Mouse (Mus musculus) kidney, embryonic 16.5 days (tissue): ENCODE data around the gene Ncoa6. TPM values are rescaled to one million over a fixed set of nuclear protein-coding genes. Genes with fewer than 3 reads are reported as not detected.
A peak's percentile ranks its signal among the peaks of the same experiment; 100 is the strongest.

Experiments used
- ATAC-seq: fragments of 200-750 bp; cut with Nextera tagmentation; 2 replicates; pipeline ENCODE4 v1.8.0; 2017; ENCODE audit warnings: moderate TSS enrichment; ENCODE audit not compliant: low FRiP score, low TSS enrichment
- H3K27ac ChIP-seq: fragments of 300-500 bp; sonication (generic); 2 replicates; pipeline ENCODE4 v1.5.1; 2014; ENCODE audit warnings: low read length
- H3K27me3 ChIP-seq: fragments of 300-500 bp; sonication (generic); 2 replicates; pipeline ENCODE4 v1.6.1; 2014; ENCODE audit warnings: low read length, control low read depth, mixed read lengths; ENCODE audit not compliant: insufficient read depth
- H3K36me3 ChIP-seq: fragments of 300-500 bp; sonication (generic); 2 replicates; pipeline ENCODE4 v1.6.1; 2014; ENCODE audit warnings: low read length, control low read depth, mixed read lengths; ENCODE audit not compliant: insufficient read depth
- H3K4me1 ChIP-seq: fragments of 300-500 bp; sonication (generic); 2 replicates; pipeline ENCODE4 v1.6.1; 2014; ENCODE audit warnings: low read length, control low read depth, mixed read lengths; ENCODE audit not compliant: insufficient read depth
- H3K4me2 ChIP-seq: fragments of 300-500 bp; sonication (generic); replicated peaks from 2 replicates; pipeline ENCODE4 v1.6.1; 2014; ENCODE audit warnings: low read depth, low read length
- H3K4me3 ChIP-seq: fragments of 300-500 bp; sonication (generic); 2 replicates; pipeline ENCODE4 v1.5.1; 2014; ENCODE audit warnings: mild to moderate bottlenecking, low read length
- H3K9ac ChIP-seq: fragments of 300-500 bp; sonication (generic); replicated peaks from 2 replicates; pipeline ENCODE4 v1.6.1; 2014; ENCODE audit warnings: low read length
- H3K9me3 ChIP-seq: fragments of 300-500 bp; sonication (generic); 2 replicates; pipeline ENCODE4 v1.6.1; 2016; ENCODE audit warnings: low read length, control low read depth
- WGBS: fragments of 180-500 bp; shearing (Covaris S2); extraction: QIAGEN DNeasy Blood & Tissue Kit; methylation state at CpG from one replicate; pipeline ENCODE4 v1.1.7; 2014; 5-methylcytosine and 5-hydroxymethylcytosine counted together
- polyA plus RNA-seq: library from polyadenylated mRNA; unstranded; fragments of >200 nt; fragmentation: Nextera tagmentation; extraction: Ambion mirVana; gene quantifications from 2 replicates; pipeline ENCODE4 v1.2.1, GENCODE M21; 2015

The Ncoa6 gene
- polyA plus RNA-seq, 1 experiment from 2014 or later: 14.2 TPM

DNA sequence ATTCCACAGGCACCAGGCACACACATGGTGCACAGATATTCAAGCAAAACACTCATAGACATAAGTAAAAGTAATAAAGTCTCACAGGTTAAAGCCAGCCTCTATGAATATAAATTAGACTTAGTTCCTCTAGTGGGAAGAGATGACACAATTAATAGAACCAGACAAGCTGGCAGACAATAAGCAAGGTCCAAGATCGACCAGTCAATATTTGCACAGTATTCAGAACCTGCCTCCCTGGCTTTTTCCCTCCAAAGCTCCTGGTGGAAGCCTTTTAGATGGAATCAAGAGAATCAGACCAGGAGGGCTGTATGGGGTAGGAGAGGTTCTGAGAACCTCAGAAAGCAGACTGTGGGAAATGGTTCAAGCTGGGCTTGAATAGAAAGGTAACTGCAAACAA is 99.8 kb downstream of the Ncoa6 start:
- H3K27ac ChIP-seq: no peak overlapping the region
- no peaks in the 10 kb centered on the region for H3K9me3 ChIP-seq
- no peaks in the 10 kb centered on the region for H3K36me3 ChIP-seq
- H3K4me1 ChIP-seq: no peaks in the 10 kb centered on the region
- H3K4me2 ChIP-seq: no peak overlapping the region
- H3K4me3 ChIP-seq: no peak overlapping the region
- no peak overlapping the region for H3K9ac ChIP-seq
- ATAC-seq: no peak
- no peaks in the 10 kb centered on the region for H3K27me3 ChIP-seq
- WGBS: 71% methylated on average over 1 of the region's 1 CpGs

DNA sequence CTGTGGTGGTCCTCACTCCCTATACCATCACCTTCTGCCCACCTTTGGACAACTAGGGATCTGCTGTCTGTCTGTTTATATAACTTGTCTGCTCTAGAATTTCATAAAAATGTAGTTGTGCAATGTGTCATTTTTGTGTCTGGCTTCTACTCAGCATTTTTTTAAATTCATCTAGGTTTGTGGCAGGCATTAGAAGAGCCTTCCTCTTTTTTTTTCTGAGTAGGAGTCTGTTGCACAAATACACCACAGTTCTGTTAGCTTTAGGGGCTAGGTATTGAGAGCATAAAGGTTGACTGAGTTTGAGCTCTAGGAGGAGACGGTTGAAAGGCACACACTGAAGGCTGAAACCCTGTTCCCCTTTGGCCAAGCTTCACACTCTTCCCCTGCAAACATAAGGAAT is 100.4 kb downstream of the Ncoa6 start:
- no peak overlapping the region for H3K4me2 ChIP-seq
- no peaks in the 10 kb centered on the region for H3K36me3 ChIP-seq
- WGBS: 76% methylated on average over 1 of the region's 1 CpGs
- H3K4me3 ChIP-seq: no peak overlapping the region
- H3K27ac ChIP-seq: no peak overlapping the region
- H3K4me1 ChIP-seq: no peaks in the 10 kb centered on the region
- H3K27me3 ChIP-seq: no peaks in the 10 kb centered on the region
- no peak for ATAC-seq
- H3K9ac ChIP-seq: no peak overlapping the region
- no peaks in the 10 kb centered on the region for H3K9me3 ChIP-seq

DNA sequence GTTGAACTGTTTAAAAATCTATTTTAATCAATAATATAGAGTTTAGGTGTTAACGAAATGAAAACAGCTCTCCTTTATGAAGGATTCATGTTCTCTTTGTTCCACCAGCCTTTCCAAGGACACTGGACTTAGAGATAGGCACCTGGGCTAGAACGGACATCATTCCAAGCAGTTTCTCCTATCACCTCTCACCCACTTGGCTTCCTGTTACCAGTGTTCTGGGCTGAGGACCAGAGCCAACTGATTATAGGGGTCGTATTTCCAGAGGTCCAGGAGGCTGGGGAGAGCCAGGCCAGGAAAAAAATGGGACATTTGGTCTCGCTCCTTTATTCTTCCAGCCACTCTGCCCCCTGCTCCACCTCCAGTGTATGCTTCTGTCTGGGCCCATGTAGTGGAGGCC is 101.2 kb downstream of the Ncoa6 start:
- Histone ChIP-seq H3K9ac (no peak overlapping the region), H3K9me3 (no peaks in the 10 kb centered on the region), H3K4me1 (no peaks in the 10 kb centered on the region), H3K4me3 (no peak overlapping the region), H3K36me3 (no peaks in the 10 kb centered on the region), H3K27me3 (no peaks in the 10 kb centered on the region), H3K27ac (no peak overlapping the region), H3K4me2 (no peak overlapping the region)
- WGBS: 43% methylated on average over 4 of the region's 4 CpGs
- no peak for ATAC-seq

DNA sequence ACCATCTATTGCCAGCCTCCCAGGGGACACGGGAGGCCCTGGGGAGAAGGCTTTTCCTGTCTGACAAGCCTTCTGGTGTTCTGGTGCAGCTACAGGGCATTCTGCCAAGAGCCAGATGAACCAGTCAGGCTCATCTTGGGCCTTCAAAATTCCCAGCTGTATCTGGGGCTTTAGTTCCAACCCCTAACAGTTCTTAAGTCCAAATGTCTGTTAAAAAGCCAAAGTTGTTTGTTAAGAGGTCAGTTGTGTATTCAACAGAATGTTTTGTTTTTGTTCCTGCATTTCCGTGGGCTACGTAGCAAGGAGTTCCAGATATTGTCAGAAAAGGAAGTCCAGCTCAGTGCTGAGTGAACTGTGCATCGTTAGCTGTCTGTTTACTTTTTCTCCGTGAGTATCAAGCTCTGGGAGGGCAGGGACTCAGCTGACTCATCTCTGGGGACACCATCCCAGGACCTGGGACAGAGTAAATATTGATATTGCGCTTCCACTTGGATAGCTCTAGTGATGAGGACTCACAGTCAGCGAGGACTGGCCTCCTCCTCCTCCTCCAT is 104.3 kb downstream of the Ncoa6 start:
- Histone ChIP-seq H3K9ac (no peak overlapping the region), H3K36me3 (no peaks in the 10 kb centered on the region), H3K4me3 (no peak overlapping the region), H3K9me3 (no peaks in the 10 kb centered on the region), H3K27me3 (no peaks in the 10 kb centered on the region), H3K27ac (no peak overlapping the region; the same call in 1 of the 2 replicates), H3K4me2 (no peak overlapping the region), H3K4me1 (no peaks in the 10 kb centered on the region)
- ATAC-seq: 0 out of 2 replicates have a peak, but pooled peaks have one; percentile 46
- 37% methylated on average over 7 of the region's 7 CpGs for WGBS

DNA sequence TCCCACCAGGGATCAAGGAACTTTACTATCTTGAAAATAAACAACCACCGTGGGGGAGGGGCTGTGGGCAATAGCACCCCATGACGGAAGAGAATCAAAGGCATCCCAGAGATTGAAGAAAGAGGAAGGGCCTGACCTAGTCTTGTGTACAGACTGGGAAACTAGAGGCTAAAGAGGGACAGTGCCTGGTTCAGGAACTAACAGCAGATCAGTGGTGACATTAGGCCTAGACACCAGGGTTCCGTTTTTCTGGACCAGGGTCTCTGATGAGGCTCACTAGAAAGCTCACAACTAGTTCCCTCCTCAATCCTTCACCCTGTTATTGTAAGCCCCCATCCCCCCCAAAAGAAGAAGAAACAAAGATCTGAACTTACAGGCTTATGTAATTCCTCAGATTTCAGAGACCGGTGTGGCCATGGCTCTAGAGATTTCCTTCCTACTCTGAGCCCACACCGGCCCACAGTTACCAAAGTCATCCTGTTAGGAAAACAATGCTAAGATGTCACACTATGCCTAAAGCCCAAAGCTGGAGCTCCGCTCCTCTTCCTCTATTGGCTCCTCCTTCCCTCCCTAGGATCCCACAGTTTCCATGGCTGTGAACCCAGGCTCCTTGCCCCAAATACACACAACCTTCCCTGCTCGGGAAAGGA is 105.9 kb downstream of the Ncoa6 start:
- Histone ChIP-seq H3K27ac (no peak overlapping the region), H3K27me3 (no peaks in the 10 kb centered on the region), H3K9ac (no peak overlapping the region), H3K4me1 (no peaks in the 10 kb centered on the region), H3K9me3 (no peaks in the 10 kb centered on the region), H3K4me3 (no peak overlapping the region), H3K36me3 (no peaks in the 10 kb centered on the region), H3K4me2 (no peak overlapping the region)
- 79% methylated on average over 7 of the region's 7 CpGs for WGBS
- ATAC-seq: no peak

DNA sequence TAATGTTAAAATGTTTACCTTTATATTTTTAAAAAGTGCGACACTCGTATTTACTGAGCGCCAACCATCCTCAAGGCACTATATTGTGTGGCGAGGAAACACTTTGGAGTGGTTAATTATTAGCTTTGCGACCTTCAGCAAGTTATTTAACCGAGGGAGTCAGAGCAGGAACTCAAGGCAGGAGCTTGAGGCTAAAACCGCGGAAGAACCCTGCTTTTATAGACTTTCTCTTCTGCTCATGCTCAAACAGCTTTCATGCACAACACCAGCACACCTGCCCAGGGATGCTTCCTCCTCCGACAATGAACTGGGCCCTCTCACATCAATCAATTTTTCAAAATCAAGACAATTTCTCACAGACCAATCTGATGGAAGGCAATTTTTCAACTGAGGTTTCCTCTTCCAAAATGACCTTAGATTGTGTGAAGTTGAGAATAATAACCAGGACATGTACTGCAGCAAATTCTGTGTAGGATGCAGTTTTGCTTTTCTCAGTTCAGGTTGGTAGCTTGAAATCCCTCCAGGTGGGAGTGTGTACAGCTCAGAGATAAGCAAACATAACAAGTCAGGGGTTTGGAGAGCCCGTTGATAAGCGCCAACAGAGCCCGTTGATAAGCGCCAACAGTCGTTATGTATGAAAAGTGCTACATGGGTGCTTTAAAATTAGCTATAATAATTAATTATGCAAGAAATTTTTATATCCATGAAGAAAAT is 115.9 kb downstream of the Ncoa6 start:
- peaks cover 10% of the 10 kb centered on the region for H3K4me1 ChIP-seq
- ATAC-seq: peak; percentile 88
- H3K27ac ChIP-seq: peak overlapping the region; percentile 60
- peak overlapping the region; percentile 51 for H3K9ac ChIP-seq
- H3K36me3 ChIP-seq: no peaks in the 10 kb centered on the region
- H3K4me2 ChIP-seq: peak overlapping the region; percentile 60
- H3K27me3 ChIP-seq: no peaks in the 10 kb centered on the region
- H3K4me3 ChIP-seq: peak overlapping the region; percentile 97
- no peaks in the 10 kb centered on the region for H3K9me3 ChIP-seq
- 29% methylated on average over 14 of the region's 14 CpGs for WGBS

DNA sequence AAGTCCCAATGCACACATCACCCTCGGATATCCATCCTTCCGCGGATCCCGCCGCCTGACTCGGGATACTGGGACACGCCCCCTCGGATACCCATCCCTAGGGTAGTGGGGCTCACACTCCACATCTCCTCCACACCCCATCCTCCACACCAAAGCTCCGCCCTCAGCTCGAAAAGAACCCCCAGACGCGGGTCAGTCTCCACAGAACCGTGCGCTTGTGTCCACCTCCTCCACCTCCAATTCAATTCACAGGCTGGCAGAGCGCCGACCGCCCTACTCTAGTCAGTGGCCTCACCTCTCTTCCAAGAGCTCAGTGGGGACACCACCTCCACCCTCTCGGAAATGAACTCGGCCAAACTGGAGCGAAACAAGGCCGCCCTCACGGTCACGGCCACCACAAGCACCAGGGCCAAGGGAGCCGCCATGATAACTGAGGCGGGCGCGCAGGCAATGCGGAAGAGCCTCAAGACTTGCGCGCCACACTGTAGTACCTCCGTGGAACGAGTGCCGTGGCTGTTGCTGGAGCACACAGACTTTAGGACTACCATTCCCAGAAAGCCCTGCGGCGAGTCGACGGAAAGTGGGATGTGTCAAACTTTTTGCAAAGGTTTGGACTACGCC is 116.6 kb downstream of the Ncoa6 start, which contains the start of gene Pigu:
Gene Pigu (minus strand): TSS at position 460 of the 621 bp plus-strand sequence.
- Histone ChIP-seq H3K27me3 (no peaks in the 10 kb centered on the region), H3K27ac (peak within 1 kb of the TSS; percentile 76), H3K4me1 (peaks cover 10% of the 10 kb centered on the region), H3K9ac (peak within 1 kb of the TSS; percentile 92), H3K9me3 (no peaks in the 10 kb centered on the region), H3K4me3 (peak within 1 kb of the TSS; percentile 97), H3K4me2 (peak within 1 kb of the TSS; percentile 85), H3K36me3 (no peaks in the 10 kb centered on the region)
- peak; percentile 100 for ATAC-seq
- under 1% methylated on average over 38 of the region's 38 CpGs for WGBS

DNA sequence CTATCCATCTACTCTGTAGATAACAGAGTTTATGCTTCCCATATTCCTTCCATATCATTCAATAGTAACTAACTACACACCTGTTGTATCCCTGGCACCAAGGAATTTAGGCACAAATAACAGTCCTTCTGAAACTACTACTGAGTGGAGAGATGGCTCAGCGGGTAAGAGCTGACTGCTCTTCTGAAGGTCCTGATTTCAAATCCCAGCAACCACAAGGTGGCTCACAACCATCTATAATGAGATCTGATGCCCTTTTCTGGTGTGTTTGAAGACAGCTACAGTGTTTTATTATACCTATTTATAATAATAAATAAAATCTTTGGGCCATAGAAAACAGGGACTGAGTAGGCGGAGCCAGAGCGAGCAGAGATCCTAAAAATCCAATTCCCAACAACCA is 119.3 kb downstream of the Ncoa6 start:
- Histone ChIP-seq H3K4me1 (peaks cover 10% of the 10 kb centered on the region), H3K27ac (no peak overlapping the region), H3K4me3 (no peak overlapping the region), H3K9me3 (no peaks in the 10 kb centered on the region), H3K36me3 (no peaks in the 10 kb centered on the region), H3K9ac (no peak overlapping the region), H3K27me3 (no peaks in the 10 kb centered on the region), H3K4me2 (no peak overlapping the region)
- no peak for ATAC-seq
- WGBS: 89% methylated on average over 3 of the region's 3 CpGs

DNA sequence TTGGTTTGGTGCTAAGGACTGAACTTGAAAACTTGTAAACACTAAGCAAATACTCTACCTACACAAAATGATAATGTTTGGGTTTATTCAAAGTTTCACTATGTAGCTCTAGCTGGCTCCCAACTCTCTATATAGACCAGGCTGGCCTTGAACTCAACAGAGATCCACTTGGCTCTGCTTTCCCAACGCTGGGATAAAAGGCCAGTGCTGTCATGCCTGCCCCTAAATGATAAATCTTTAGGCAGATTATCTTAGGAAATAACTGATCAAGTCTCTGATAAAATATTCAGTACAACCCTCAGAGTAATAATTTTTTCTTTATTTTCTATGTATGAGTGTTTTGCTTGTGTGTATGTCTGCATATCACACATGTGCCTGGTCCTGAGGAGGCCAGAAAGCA is 127.0 kb downstream of the Ncoa6 start:
- Histone ChIP-seq H3K4me1 (no peaks in the 10 kb centered on the region), H3K27ac (no peak overlapping the region), H3K4me2 (no peak overlapping the region), H3K27me3 (no peaks in the 10 kb centered on the region), H3K9ac (no peak overlapping the region), H3K4me3 (no peak overlapping the region), H3K9me3 (no peaks in the 10 kb centered on the region), H3K36me3 (peaks cover 17% of the 10 kb centered on the region)
- no peak for ATAC-seq
- WGBS: 69% methylated on average over 1 of the region's 1 CpGs
